Mouse (Mus musculus) C2C12 (cell line): ENCODE measurements around the gene Tatdn3. TPM values are rescaled to one million over a fixed set of nuclear protein-coding genes. Genes with fewer than 3 reads are reported as not detected.

Experiments
- H3K27me3 ChIP-seq: one replicate; pipeline ENCODE4 v1.6.1; 2011; ENCODE audit not compliant: control insufficient read depth, insufficient read depth, insufficient read length
- H3K36me3 ChIP-seq: one replicate; pipeline ENCODE4 v1.6.1; 2011; ENCODE audit not compliant: control insufficient read depth, insufficient read depth
- H3K4me3 ChIP-seq: one replicate; pipeline ENCODE4 v1.5.1; 2011; ENCODE audit warnings: mild to moderate bottlenecking, control low read depth; ENCODE audit not compliant: poor library complexity, insufficient read depth, severe bottlenecking
- H3K79me2 ChIP-seq: one replicate; pipeline ENCODE4 v1.6.1; 2011; ENCODE audit not compliant: control insufficient read depth, insufficient read depth
- H3K79me3 ChIP-seq: one replicate; pipeline ENCODE4 v1.6.1; 2011; ENCODE audit warnings: low read depth, control low read depth
- H3ac ChIP-seq: one replicate; pipeline ENCODE3; 2011; ENCODE audit warnings: low read depth; ENCODE audit not compliant: control insufficient read depth, insufficient read length
- CEBPB ChIP-seq: IDR thresholded peaks from one replicate; pipeline ENCODE4 v1.6.1; 2011; ENCODE audit warnings: low read depth, mild to moderate bottlenecking, control low read depth, moderate library complexity
- CTCF ChIP-seq: IDR thresholded peaks from one replicate; pipeline ENCODE4 v1.5.1; 2011; ENCODE audit not compliant: control insufficient read depth, insufficient read depth, insufficient read length
- FOSL1 ChIP-seq: IDR thresholded peaks from one replicate; pipeline ENCODE4 v1.8.0; 2011; ENCODE audit warnings: mild to moderate bottlenecking, low read length; ENCODE audit not compliant: poor library complexity, insufficient read depth, severe bottlenecking
- MAX ChIP-seq: IDR thresholded peaks from one replicate; pipeline ENCODE4 v1.6.1; 2011; ENCODE audit warnings: mild to moderate bottlenecking, control low read depth
- MYOD1 ChIP-seq: IDR thresholded peaks from one replicate; pipeline ENCODE4 v1.6.1; 2011; ENCODE audit warnings: low read depth; ENCODE audit not compliant: control insufficient read depth, insufficient read length
- MYOG ChIP-seq: IDR thresholded peaks from one replicate; pipeline ENCODE4 v1.6.1; 2011; ENCODE audit not compliant: control insufficient read depth, insufficient read length; ENCODE audit errors: extremely low read depth
- USF1 ChIP-seq: IDR thresholded peaks from one replicate; pipeline ENCODE4 v1.6.1; 2011; ENCODE audit warnings: low read depth, mild to moderate bottlenecking, control low read depth, moderate library complexity
- polyA plus RNA-seq: library from polyadenylated mRNA; unstranded; fragments of >200 nt; fragmentation: generic; extraction: Trizol; gene quantifications from one replicate; pipeline ENCODE4 v1.2.1, GENCODE M21; 2012; ENCODE audit warnings: missing spikeins

The Tatdn3 gene
- polyA plus RNA-seq, 1 experiment = 6.1 TPM

GRCm38 (mm10) chr1:191086304-191086878 is 23.7 kb upstream of the Tatdn3 start:
- Histone ChIP-seq H3K36me3 (peaks cover 38% of the 10 kb centered on the region), H3K79me2 (no peaks in the 10 kb centered on the region), H3K79me3 (no peaks in the 10 kb centered on the region), H3K27me3 (no peaks in the 10 kb centered on the region), H3K4me3 (no peak overlapping the region), H3ac (no peak overlapping the region)
- TF ChIP-seq MAX (no peak), MYOD1 (no peak), CTCF (no peak), CEBPB (no peak), USF1 (no peak), MYOG (no peak), FOSL1 (no peak)

- Histone ChIP-seq H3K27me3 (no peaks in the 10 kb centered on the region), H3K79me2 (no peaks in the 10 kb centered on the region), H3ac (no peak overlapping the region), H3K4me3 (no peak overlapping the region), H3K36me3 (peaks cover 46% of the 10 kb centered on the region), H3K79me3 (no peaks in the 10 kb centered on the region)
- TF ChIP-seq CEBPB = no peak
- TF ChIP-seq USF1 = no peak
- TF ChIP-seq MYOG = no peak
- TF ChIP-seq FOSL1 = no peak
These were observed 22.9 kb upstream of the Tatdn3 start for GRCm38 (mm10) chr1:191085597-191085996.

- Histone ChIP-seq H3K4me3 (no peak overlapping the region), H3K79me3 (no peaks in the 10 kb centered on the region), H3ac (no peak overlapping the region), H3K27me3 (no peaks in the 10 kb centered on the region), H3K36me3 (peaks cover 51% of the 10 kb centered on the region), H3K79me2 (no peaks in the 10 kb centered on the region)
- TF ChIP-seq CEBPB = no peak
- TF ChIP-seq CTCF = peak; percentile 3
These were observed 22.3 kb upstream of the Tatdn3 start for GRCm38 (mm10) chr1:191084951-191085559.

GRCm38 (mm10) chr1:191083230-191083629 is 20.5 kb upstream of the Tatdn3 start:
- TF ChIP-seq FOSL1 = no peak
- no peak for TF ChIP-seq CTCF
- no peak for TF ChIP-seq MAX
- no peak for TF ChIP-seq CEBPB
- no peak for TF ChIP-seq MYOG
- TF ChIP-seq USF1 = no peak
- peaks cover 68% of the 10 kb centered on the region for H3K36me3 ChIP-seq
- no peak overlapping the region for H3K4me3 ChIP-seq
- no peak overlapping the region for H3ac ChIP-seq
- no peaks in the 10 kb centered on the region for H3K79me3 ChIP-seq
- H3K27me3 ChIP-seq = no peaks in the 10 kb centered on the region
- no peaks in the 10 kb centered on the region for H3K79me2 ChIP-seq

- TF ChIP-seq MYOG (no peak), CTCF (peak; percentile 13), MYOD1 (no peak), USF1 (no peak)
- Histone ChIP-seq H3K27me3 (no peaks in the 10 kb centered on the region), H3K36me3 (peaks cover 94% of the 10 kb centered on the region), H3ac (no peak overlapping the region), H3K79me2 (peaks cover 23% of the 10 kb centered on the region), H3K79me3 (peaks cover 3% of the 10 kb centered on the region), H3K4me3 (no peak overlapping the region)
These were observed 12.6 kb upstream of the Tatdn3 start for GRCm38 (mm10) chr1:191075199-191075883.

- no peak overlapping the region for H3K4me3 ChIP-seq
- H3K36me3 ChIP-seq = peaks cover 94% of the 10 kb centered on the region
- peaks cover 34% of the 10 kb centered on the region for H3K79me2 ChIP-seq
- peaks cover 7% of the 10 kb centered on the region for H3K79me3 ChIP-seq
- no peak overlapping the region for H3ac ChIP-seq
- no peaks in the 10 kb centered on the region for H3K27me3 ChIP-seq
- TF ChIP-seq MYOD1 (no peak), FOSL1 (no peak), MYOG (no peak), CTCF (no peak)
These were observed 10.8 kb upstream of the Tatdn3 start for GRCm38 (mm10) chr1:191073486-191073885.
